Mouse (Mus musculus) spleen, postnatal 10 days (tissue): Measurements from ENCODE around the gene Lin7a.

Experiments used
- DNase-seq, 2 experiments: peaks; one replicate each; pipeline ENCODE4 v3.0.0; 2021 to 2022; ENCODE audit warnings: low spot score in 2 of 2

Lin7a gene

DNA sequence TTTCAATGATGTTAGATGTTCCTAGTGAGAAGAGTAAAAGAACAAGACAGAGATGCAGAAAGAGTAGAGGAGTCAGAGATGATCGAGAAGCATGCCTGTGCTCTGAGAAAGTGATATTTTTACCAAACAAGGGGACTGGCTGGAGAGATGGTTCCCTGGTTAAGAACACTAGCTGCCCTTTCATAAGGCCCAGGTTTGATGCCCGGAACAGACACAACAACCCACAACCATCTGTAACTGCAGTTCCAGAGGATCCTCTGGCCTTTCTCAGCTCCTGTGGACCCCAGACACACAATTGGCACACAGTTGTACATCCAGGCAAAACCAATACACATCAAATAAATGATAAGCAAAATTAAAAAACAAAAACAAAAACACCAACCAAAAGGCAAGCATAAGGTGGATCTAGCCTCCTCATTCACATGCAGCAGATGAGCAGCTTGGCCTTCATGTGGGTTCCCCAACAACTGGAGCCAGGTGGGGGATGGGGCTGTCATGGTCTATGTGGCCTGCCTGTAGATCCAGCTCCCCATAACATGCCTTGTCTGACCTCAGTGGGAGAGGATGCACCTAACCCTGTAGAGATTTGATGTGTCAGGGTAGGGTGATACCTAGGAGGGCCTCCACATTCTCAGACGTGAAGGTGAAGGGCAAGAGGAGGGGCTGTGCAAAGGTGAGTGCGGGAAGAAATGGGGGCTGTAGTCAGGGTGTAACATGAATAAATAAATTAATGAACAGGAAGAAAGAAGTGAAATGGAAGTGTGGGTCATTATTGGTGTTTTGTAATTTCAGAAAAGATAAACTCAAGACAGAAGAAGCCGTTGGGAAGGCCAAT is 178.2 kb downstream of the Lin7a start:
- no peak for DNase-seq

DNA sequence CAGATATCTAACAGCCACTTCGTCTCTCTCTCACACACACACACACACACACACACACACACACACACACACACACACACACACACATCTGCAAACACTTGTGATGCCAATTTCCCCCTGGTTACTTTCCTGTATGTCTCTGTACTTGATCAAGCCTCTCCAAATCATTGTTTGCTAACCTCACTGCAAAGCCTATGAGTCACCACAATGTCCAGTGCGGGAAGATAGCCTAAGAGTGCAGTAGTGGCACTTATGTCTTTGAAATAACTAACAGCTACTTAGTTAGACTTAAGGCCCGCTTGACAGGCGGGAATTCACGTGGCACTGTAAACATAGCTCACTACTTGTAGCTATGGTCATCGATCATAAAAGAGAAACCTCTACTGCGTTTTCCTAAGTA is 196.3 kb downstream of the Lin7a start:
- DNase-seq: no peak
